Mouse (Mus musculus) embryonic fibroblast, embryonic 13.5 days (primary cell): Measurements from ENCODE around the gene Rsu1. TPM values are rescaled to one million over a fixed set of nuclear protein-coding genes. Genes with fewer than 3 reads are reported as not detected.

Experiments used
- H3K27ac ChIP-seq: 2 replicates; pipeline ENCODE4 v1.5.1; 2012; ENCODE audit warnings: low read length, control low read depth, inconsistent platforms; ENCODE audit not compliant: insufficient read depth
- H3K4me1 ChIP-seq: 2 replicates; pipeline ENCODE4 v1.6.1; 2011; ENCODE audit warnings: low read length; ENCODE audit not compliant: control insufficient read depth, insufficient read depth
- H3K4me3 ChIP-seq: 2 replicates; pipeline ENCODE4 v1.5.1; 2011; ENCODE audit warnings: mild to moderate bottlenecking, control low read depth, low read length; ENCODE audit not compliant: insufficient read depth
- CTCF ChIP-seq: IDR thresholded peaks from 2 replicates; pipeline ENCODE4 v1.5.1; 2011; ENCODE audit warnings: mild to moderate bottlenecking, control low read depth, low read length, moderate library complexity, borderline replicate concordance; ENCODE audit not compliant: insufficient read depth
- POLR2A ChIP-seq: IDR thresholded peaks from 2 replicates; pipeline ENCODE4 v1.6.1; 2011; ENCODE audit warnings: low read depth, mild to moderate bottlenecking, control low read depth, low read length, moderate library complexity
- polyA plus RNA-seq: library from polyadenylated mRNA; stranded (reverse); fragments of >200 nt; gene quantifications from 2 replicates; pipeline ENCODE4 v1.2.4, GENCODE M21; 2011; ENCODE audit warnings: low read depth; ENCODE audit not compliant: missing spikeins, insufficient read length

The Rsu1 gene
- 235 and 307 TPM in 2 replicates for polyA plus RNA-seq

DNA sequence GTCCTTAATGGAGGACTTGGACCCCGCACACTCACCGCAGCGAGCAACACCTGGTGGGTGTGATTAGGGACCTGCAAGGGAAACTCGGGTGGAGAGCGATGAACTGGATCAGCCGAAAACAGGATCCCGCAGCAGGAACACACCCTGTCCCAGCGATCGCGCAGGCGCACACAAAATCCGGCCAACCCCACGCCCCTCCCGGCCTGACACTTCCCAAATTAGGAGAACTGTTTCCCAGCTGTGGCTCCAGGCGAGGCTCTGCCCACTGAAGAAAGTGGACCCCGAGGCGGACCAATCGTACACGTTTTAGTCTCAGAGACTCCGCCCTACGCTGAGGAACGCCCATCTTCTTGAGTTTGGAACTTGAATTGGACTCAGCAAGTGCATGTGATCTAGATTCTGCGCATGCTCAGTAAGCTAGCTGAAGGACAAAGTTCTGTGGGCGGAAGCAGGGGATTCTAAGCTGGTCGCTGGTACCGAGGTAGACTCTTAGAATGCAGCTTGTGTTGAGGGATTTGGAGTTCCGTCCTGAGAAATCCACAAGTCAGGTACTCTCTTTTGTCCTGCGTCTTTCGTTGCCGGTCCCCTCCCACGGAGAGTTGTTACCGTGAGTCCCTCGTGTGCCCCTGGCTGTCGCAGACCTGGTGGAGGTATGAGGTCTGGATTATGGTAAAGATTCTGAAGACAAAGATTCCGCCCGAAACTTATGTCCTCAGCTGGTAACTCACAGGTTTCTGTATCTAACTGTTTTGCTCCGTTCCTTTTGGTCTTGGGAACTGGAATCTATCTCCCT, at the start of gene Rsu1:
TSS of gene Rsu1 (minus strand) at position 251 of the 793 bp plus-strand sequence.
- TF ChIP-seq POLR2A: peak; percentile 84
- no peak for TF ChIP-seq CTCF
- peak within 1 kb of the TSS; percentile 50 for H3K27ac ChIP-seq
- peaks cover 2% of the 10 kb centered on the region; the same call in 1 of the 2 replicates for H3K4me1 ChIP-seq
- H3K4me3 ChIP-seq: peak within 1 kb of the TSS; percentile 86

DNA sequence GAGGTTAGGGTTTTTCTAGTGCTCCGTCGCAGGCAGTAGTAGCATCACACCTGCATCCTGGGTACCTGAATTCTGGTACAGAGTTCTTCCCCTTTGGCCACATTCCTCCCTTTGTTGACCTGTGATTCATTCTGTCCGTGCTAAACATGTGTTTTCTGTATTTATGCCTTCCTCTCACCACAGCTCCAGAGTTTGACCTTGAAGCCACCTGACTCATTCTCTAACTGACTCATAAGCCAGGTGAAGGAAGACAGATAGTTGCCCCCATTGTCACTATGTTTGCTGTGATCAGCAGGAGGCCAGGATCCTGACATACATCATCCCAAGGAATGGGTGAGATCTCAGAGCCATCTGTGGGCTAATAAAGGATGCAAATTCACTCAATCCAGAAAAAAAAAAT, 32.2 kb upstream of the Rsu1 start:
- H3K4me1 ChIP-seq: no peaks in the 10 kb centered on the region; the same call in 1 of the 2 replicates
- H3K27ac ChIP-seq: no peak overlapping the region
- H3K4me3 ChIP-seq: no peak overlapping the region
- no peak for TF ChIP-seq CTCF
- TF ChIP-seq POLR2A: no peak

DNA sequence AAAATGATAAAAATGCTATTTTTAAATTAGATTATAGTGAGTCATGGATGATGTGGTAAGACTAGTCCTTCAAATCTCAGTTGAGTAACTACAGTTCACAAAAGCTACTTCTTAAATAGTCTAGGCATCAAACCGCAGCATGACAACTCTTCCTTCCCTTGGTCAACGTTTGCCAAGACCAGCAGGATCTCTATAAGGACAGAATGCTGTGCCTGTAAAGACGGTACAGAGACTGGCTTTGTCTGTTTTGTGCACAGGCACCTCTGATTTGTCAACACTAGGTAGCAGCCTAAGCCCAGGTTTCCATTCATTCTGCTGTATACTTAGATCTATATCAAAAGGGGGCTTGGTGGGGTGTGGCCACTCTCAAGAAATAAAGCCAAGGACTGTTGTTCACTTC, 27.8 kb upstream of the Rsu1 start:
- Histone ChIP-seq H3K27ac (no peak overlapping the region), H3K4me1 (no peaks in the 10 kb centered on the region; the same call in 1 of the 2 replicates), H3K4me3 (no peak overlapping the region)
- TF ChIP-seq POLR2A: no peak
- TF ChIP-seq CTCF: no peak

DNA sequence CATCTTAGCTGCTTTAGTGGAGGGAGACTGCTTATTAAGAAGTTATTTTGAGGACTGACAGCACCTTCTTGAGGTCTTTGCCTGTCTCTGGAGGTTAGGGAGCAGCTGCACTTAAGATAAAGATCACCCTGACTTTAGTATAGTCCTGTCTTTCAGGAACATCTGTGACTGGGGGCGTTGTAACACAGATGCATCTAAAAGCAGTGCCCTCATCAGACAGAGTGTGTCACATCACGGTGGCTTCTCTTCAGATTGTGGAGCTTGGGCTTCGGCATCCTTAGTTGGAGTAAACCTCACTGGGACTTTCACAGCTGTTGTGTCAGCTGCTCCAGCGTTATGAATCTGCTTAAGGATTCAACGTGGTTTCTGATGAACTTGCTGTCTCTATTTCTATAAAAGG, 26.5 kb upstream of the Rsu1 start:
- Histone ChIP-seq H3K4me3 (no peak overlapping the region), H3K4me1 (no peaks in the 10 kb centered on the region; the same call in 1 of the 2 replicates), H3K27ac (no peak overlapping the region)
- TF ChIP-seq CTCF: no peak
- no peak for TF ChIP-seq POLR2A

DNA sequence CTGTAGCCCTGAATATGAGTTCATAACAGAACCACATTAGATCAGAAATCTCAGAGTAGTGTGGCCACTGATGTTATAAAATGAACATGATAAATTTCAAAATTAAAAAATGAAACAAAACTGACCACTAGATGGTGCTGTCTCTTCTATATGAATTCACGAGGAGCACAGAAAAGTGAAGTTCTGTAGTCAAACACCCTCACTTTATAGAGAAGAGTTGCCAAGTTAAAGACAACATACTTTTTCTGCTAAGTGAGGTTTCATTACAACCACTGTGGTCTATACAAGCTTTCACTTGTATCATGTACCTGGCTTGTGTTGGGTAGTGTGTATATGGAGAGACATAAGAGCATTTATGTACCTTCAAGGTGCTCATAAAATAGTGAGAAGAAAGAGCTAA, 19.4 kb upstream of the Rsu1 start:
- no peak for TF ChIP-seq CTCF
- TF ChIP-seq POLR2A: no peak
- no peak overlapping the region for H3K27ac ChIP-seq
- no peak overlapping the region for H3K4me3 ChIP-seq
- H3K4me1 ChIP-seq: peaks cover 8% of the 10 kb centered on the region

DNA sequence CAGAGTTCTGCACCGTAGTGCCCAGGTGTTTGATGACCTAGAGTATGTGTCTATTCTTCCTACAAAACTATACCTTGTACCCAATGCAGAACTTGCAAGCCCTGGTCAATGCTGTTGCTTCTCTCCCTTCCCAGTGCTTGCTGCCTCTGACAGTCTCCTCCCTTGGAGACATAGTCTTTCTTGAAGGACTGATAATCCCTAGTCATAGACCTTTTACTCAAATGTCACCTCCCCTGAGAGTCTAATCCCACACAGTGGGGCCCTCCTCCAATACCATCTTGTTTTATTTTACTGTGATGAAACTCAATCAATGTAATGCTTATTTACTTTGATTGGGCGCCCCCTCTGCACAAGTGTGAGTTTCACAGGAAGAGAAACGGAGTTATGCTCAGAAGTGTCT, 18.9 kb upstream of the Rsu1 start:
- peaks cover 8% of the 10 kb centered on the region for H3K4me1 ChIP-seq
- no peak overlapping the region for H3K4me3 ChIP-seq
- no peak overlapping the region for H3K27ac ChIP-seq
- TF ChIP-seq CTCF (no peak), POLR2A (no peak)

DNA sequence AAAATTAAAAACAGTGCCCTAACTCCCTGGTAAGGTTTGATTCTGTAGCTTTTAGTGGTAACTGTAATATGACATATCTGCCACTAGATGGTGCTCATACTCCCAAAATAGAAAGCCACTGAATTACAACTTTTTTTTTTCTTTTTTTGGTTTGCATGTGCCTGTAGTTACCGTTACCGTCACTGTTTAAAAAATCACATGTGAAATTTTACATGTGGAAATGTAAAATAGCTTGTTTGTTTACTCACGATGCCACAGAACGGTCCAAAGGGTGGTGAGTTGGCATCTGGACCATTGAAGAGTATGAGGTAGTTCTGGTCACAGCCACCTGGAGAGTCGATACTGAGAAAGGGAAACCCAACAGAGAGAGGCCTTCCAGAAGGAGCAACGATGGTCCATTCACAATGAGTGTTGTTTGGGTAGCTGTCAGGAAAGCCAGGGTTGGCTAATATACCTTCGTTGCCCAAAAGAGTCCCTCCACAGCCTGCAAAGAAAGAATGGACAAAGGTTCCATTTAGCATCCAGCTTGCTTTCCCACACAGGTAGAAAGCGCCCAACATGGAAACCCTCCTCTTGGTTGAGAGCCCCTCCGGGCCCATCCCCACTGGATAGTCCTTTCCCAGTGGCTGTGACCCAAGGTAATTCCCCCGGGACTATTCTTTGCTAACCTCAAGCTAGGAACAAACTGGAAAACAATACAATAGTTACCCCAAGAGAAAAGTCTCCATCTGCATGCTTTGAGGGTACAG, 7.1 kb upstream of the Rsu1 start:
- H3K27ac ChIP-seq: no peak overlapping the region
- H3K4me1 ChIP-seq: no peaks in the 10 kb centered on the region; the same call in 1 of the 2 replicates
- TF ChIP-seq POLR2A (no peak), CTCF (no peak)
- no peak overlapping the region for H3K4me3 ChIP-seq

DNA sequence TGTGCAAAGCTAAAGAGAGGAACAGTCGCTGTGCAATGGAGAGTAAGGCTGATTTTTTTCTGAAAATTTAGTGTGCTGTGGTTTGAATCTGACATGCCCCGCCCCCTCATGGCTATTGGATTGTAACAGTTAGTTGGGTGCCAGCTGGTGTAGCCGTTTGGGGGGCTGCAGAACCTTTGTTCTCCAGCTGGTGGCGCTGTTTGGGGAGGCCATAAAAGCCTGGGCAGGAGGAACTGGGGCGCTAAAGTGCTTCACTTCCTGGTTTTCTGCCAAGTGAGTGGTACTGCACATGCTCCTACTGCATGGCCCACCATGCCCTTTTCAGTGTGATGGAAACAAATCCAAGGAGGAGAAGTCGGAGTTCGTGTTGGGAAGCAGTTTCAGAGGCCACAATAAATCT, 4.7 kb upstream of the Rsu1 start:
- H3K4me3 ChIP-seq: no peak overlapping the region
- no peak overlapping the region for H3K27ac ChIP-seq
- TF ChIP-seq POLR2A: no peak
- TF ChIP-seq CTCF: no peak
- no peaks in the 10 kb centered on the region; the same call in 1 of the 2 replicates for H3K4me1 ChIP-seq

DNA sequence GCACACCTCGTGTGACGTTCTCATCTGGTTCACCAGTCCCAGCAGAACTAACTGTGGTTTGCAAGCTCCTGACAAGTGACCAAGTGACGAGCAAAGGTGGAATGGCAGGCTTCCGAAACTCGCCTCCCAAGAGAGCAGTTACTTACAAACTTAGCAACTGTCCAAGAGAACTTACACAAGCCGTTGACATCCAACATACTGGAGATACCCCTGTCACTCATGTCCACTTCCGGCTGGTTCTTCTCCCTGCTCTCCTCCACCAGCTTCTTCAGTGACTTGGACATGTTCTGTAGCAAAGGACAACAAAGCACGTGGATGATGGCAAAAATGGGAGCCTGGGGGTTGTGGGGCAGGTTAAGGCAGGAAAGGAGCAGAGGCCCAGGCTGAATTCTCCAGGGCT, 479 bp downstream of the Rsu1 start:
- Histone ChIP-seq H3K4me1 (peaks cover 2% of the 10 kb centered on the region; the same call in 1 of the 2 replicates), H3K27ac (peak overlapping the region; percentile 50), H3K4me3 (peak overlapping the region; percentile 73)
- 0 out of 2 replicates have a peak, but pooled peaks have one; percentile 16 for TF ChIP-seq POLR2A
- no peak for TF ChIP-seq CTCF
